Mouse (Mus musculus) limb, embryonic 13.5 days (tissue): ENCODE results near the gene Slc22a4. TPM values are rescaled to one million over a fixed set of nuclear protein-coding genes. Genes with fewer than 3 reads are reported as not detected.
"Not testable (repeated sequence)": the region's sequence is repeated elsewhere in the genome, so short reads cannot be mapped to it uniquely, and the experiment has no call there.

Experiments used
- ATAC-seq: fragments of 200-750 bp; cut with Nextera tagmentation; 2 replicates; pipeline ENCODE4 v1.8.0; 2017; ENCODE audit warnings: low read depth, moderate number of reproducible peaks, moderate TSS enrichment; ENCODE audit not compliant: low FRiP score
- H3K27ac ChIP-seq: fragments of 300-500 bp; sonication (generic); 2 replicates; pipeline ENCODE4 v1.5.1; 2015; ENCODE audit warnings: inconsistent platforms, mild to moderate bottlenecking, moderate library complexity
- H3K27me3 ChIP-seq: fragments of 300-500 bp; sonication (generic); 2 replicates; pipeline ENCODE4 v1.6.1; 2015; ENCODE audit warnings: mild to moderate bottlenecking, inconsistent platforms
- H3K36me3 ChIP-seq: fragments of 300-500 bp; sonication (generic); 2 replicates; pipeline ENCODE4 v1.6.1; 2015; ENCODE audit warnings: inconsistent platforms, mild to moderate bottlenecking, moderate library complexity
- H3K4me1 ChIP-seq: fragments of 300-500 bp; sonication (generic); 2 replicates; pipeline ENCODE4 v1.6.1; 2015; ENCODE audit warnings: inconsistent platforms
- H3K4me2 ChIP-seq: fragments of 300-500 bp; sonication (generic); replicated peaks from 2 replicates; pipeline ENCODE4 v1.6.1; 2015; ENCODE audit warnings: inconsistent platforms, mild to moderate bottlenecking, moderate library complexity
- H3K4me3 ChIP-seq: fragments of 300-500 bp; sonication (generic); 2 replicates; pipeline ENCODE4 v1.5.1; 2015; ENCODE audit warnings: moderate library complexity, mild to moderate bottlenecking, inconsistent platforms
- H3K9ac ChIP-seq: fragments of 300-500 bp; sonication (generic); 2 replicates; pipeline ENCODE4 v1.6.1; 2015; ENCODE audit warnings: mild to moderate bottlenecking, inconsistent platforms
- H3K9me3 ChIP-seq: fragments of 300-500 bp; sonication (generic); 2 replicates; pipeline ENCODE4 v1.6.1; 2016; ENCODE audit warnings: inconsistent platforms
- WGBS: fragments of 180-500 bp; shearing (Covaris S2); methylation state at CpG from one replicate; pipeline ENCODE4 v1.1.7; 2015; 5-methylcytosine and 5-hydroxymethylcytosine counted together
- polyA plus RNA-seq: library from polyadenylated mRNA; unstranded; fragments of >200 nt; fragmentation: Nextera tagmentation; extraction: Ambion mirVana; gene quantifications from 2 replicates; pipeline ENCODE4 v1.2.1, GENCODE M21; 2015

The Slc22a4 gene
- polyA plus RNA-seq, 1 experiment from 2014 or later = 1.6 TPM

GRCm38 (mm10) chr11:53956636-53957035 lies 71.3 kb downstream of the Slc22a4 start:
- no peaks in the 10 kb centered on the region for H3K9me3 ChIP-seq
- ATAC-seq = no peak
- no peak overlapping the region for H3K27ac ChIP-seq
- no peaks in the 10 kb centered on the region for H3K27me3 ChIP-seq
- no peak overlapping the region for H3K4me3 ChIP-seq
- no peak overlapping the region for H3K9ac ChIP-seq
- H3K4me1 ChIP-seq = no peaks in the 10 kb centered on the region
- H3K36me3 ChIP-seq = no peaks in the 10 kb centered on the region
- H3K4me2 ChIP-seq = no peak overlapping the region
- WGBS = 83% methylated on average over 1 of the region's 1 CpGs

GRCm38 (mm10) chr11:53954653-53955052 lies 73.2 kb downstream of the Slc22a4 start:
- no peak overlapping the region for H3K27ac ChIP-seq
- H3K9me3 ChIP-seq = no peaks in the 10 kb centered on the region
- WGBS = 86% methylated on average over 3 of the region's 3 CpGs
- 0 out of 2 replicates have a peak, but pooled peaks cover 5% of the 10 kb centered on the region for H3K36me3 ChIP-seq
- no peak overlapping the region for H3K9ac ChIP-seq
- H3K4me1 ChIP-seq = no peaks in the 10 kb centered on the region
- no peaks in the 10 kb centered on the region for H3K27me3 ChIP-seq
- no peak overlapping the region for H3K4me2 ChIP-seq
- no peak overlapping the region for H3K4me3 ChIP-seq
- no peak for ATAC-seq

GRCm38 (mm10) chr11:53950133-53950532 lies 77.8 kb downstream of the Slc22a4 start:
- H3K36me3 ChIP-seq, H3K4me3 ChIP-seq, H3K9ac ChIP-seq, H3K9me3 ChIP-seq, H3K4me2 ChIP-seq, H3K27ac ChIP-seq, H3K27me3 ChIP-seq, H3K4me1 ChIP-seq, ATAC-seq: not testable (repeated sequence)
- WGBS = 81% methylated on average over 2 of the region's 3 CpGs

Other genes starting within 250 kb of the Slc22a4 start
- 0.56 TPM in 1 of 2 replicates, not detected in the other for gene Gm12216, start 168.8 kb downstream of the Slc22a4 start, polyA plus RNA-seq
- gene Slc22a5, start 136.4 kb downstream of the Slc22a4 start, polyA plus RNA-seq = 7.0 and 7.3 TPM in 2 replicates
- gene Slc22a21, start 47.8 kb downstream of the Slc22a4 start, polyA plus RNA-seq = 4.9 and 5.1 TPM in 2 replicates
- gene Pdlim4, start 40.9 kb upstream of the Slc22a4 start, polyA plus RNA-seq = 162 and 169 TPM in 2 replicates
- 81.3 and 84.9 TPM in 2 replicates for gene P4ha2, start 72.0 kb upstream of the Slc22a4 start, polyA plus RNA-seq
- not detected in 2 replicates for gene Csf2, start 221.6 kb upstream of the Slc22a4 start, polyA plus RNA-seq
- not detected in 2 replicates for gene Il3, start 239.2 kb upstream of the Slc22a4 start, polyA plus RNA-seq